Mouse (Mus musculus): ENCODE measurements around the gene Nup160. TPM values are rescaled to one million over a fixed set of nuclear protein-coding genes. Genes with fewer than 3 reads are reported as not detected.
A peak's percentile ranks its signal among the peaks of the same experiment; 100 is the strongest.

The Nup160 gene
- polyA plus RNA-seq, 1 experiment from 2014 or later: 26.2 TPM

DNA sequence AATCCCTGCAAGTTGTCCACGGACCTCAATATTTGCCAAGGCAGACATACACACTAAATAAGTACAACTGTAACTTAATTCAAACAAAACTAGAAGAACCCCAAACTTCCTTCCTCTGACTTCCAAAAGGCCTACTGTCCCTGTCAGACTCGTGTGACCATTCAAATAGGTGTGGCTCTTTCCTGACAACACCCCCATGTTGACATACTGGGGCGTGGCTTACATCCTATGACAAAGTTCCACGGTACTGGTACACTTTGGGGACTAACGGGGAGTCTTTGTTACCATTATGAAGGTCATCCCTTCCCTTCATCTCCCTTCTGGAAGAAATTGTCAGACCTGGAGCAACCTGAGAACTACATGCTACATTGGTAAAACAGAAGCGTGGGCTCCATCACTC is 29.9 kb upstream of the Nup160 start:
- 83% methylated on average over 6 of the region's 6 CpGs for WGBS
- no peak overlapping the region for H3K9ac ChIP-seq
- no peaks in the 10 kb centered on the region for H3K9me3 ChIP-seq

DNA sequence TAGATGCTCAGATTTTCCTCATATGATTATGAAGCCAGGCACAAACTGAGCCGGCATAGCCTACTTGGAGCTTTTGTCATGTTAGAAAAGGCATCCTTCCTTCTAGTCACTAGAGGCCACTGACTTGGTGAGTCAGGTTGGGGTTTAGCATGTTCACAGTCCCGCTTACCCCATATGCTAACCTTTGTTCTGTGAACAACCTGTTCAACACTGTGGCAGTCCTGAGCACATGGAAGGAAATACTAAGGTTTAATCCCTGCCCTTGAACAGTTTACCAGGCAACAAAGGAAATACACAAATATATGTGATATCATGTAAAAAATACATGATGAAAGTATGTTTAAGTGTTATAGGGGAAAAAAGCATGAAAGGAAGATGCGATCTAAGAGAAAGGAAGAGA is 27.6 kb upstream of the Nup160 start:
- Histone ChIP-seq H3K27ac (replicated peaks) (no peak overlapping the region), H3K27me3 (no peaks in the 10 kb centered on the region), H3K4me2 (no peak overlapping the region), H3K9ac (no peak overlapping the region), H3K4me1 (replicated peaks) (no peaks in the 10 kb centered on the region), H3K4me3 (no peak overlapping the region), H3K36me3 (no peaks in the 10 kb centered on the region), H3K9me3 (no peaks in the 10 kb centered on the region)
- ATAC-seq (ENCODE audit: low read depth): no peak
- 95% methylated on average over 3 of the region's 3 CpGs for WGBS

More for the DNA sequence above, 29.9 kb upstream of the Nup160 start:
- Histone ChIP-seq H3K4me1 (replicated peaks) (no peaks in the 10 kb centered on the region), H3K27ac (replicated peaks) (no peak overlapping the region), H3K36me3 (no peaks in the 10 kb centered on the region), H3K4me3 (no peak overlapping the region), H3K27me3 (no peaks in the 10 kb centered on the region), H3K4me2 (no peak overlapping the region)
- ATAC-seq (ENCODE audit: low read depth): no peak

DNA sequence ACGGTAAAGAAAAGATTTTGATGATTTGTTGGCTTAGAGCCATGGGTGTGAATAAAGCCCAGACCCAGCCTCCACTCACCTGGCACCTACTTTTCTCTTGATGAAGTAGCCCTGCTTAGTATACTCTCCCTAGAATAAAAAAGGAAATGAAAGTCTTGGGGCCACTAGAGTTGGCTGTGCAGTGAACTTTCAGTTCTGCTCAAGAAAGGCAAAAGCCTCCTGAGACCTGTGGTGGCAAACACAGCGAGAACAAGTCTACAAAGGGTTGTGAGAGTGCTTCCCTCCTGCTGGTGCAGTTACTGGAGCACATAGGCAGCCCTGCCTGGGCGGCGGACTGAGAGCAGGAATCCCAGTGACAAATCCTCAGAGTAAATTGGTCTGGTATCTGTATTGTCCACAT is 27.1 kb upstream of the Nup160 start:
- Histone ChIP-seq H3K27ac (replicated peaks) (no peak overlapping the region), H3K36me3 (no peaks in the 10 kb centered on the region), H3K4me3 (no peak overlapping the region), H3K9me3 (no peaks in the 10 kb centered on the region), H3K9ac (no peak overlapping the region), H3K4me2 (no peak overlapping the region), H3K27me3 (no peaks in the 10 kb centered on the region), H3K4me1 (replicated peaks) (no peaks in the 10 kb centered on the region)
- WGBS: 74% methylated on average over 4 of the region's 4 CpGs
- ATAC-seq (ENCODE audit: low read depth): no peak

DNA sequence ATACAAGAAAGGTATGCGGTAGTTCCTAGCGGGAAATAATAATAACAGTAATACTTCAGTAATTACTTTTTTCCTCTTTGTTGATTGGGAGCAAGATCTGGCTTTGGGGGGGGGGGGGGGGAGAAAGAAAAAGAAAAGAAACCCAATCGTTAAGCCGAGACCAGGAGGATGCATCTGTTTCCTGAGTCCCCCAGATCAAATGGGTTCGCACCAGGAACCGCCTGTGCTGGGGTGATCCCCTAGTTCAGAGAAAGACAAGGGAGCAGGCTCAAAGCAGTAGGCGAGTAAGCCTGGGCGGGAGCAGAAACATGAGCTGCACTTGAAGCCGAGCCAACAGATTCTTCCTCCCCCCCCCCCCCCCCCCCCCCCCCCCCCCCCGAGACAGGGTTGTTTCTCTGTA is 24.9 kb upstream of the Nup160 start:
- H3K4me3 ChIP-seq: no peak overlapping the region

DNA sequence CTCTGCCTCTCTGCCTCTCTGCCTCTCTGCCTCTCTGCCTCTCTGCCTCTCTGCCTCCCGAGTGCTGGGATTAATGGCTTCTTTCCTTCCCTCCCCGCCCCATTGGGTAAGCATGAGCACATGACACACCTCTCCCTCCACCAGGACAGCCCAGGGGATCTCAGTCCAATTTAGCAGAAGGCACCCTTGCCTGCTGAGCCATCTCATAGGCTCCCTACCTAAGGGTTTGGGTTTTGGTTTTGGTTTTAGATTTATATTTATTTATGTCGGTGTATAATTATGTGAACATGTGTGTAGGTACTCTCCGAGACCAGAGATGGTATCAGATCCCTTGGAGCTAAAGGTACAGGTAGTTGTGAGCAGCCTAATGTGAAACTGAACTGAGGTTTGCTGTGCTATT is 24.0 kb upstream of the Nup160 start:
- Histone ChIP-seq H3K36me3 (no peaks in the 10 kb centered on the region), H3K9ac (no peak overlapping the region), H3K27me3 (no peaks in the 10 kb centered on the region), H3K27ac (replicated peaks) (no peak overlapping the region), H3K4me3 (no peak overlapping the region), H3K4me2 (no peak overlapping the region), H3K4me1 (replicated peaks) (no peaks in the 10 kb centered on the region), H3K9me3 (no peaks in the 10 kb centered on the region)
- no peak for ATAC-seq (ENCODE audit: low read depth)
- WGBS: 59% methylated on average over 4 of the region's 4 CpGs

More for the DNA sequence above, 24.9 kb upstream of the Nup160 start:
- H3K27me3 ChIP-seq: no peaks in the 10 kb centered on the region
- no peak overlapping the region for H3K9ac ChIP-seq
- H3K36me3 ChIP-seq: no peaks in the 10 kb centered on the region
- ATAC-seq (ENCODE audit: low read depth): no peak
- no peaks in the 10 kb centered on the region for H3K9me3 ChIP-seq
- H3K4me2 ChIP-seq: no peak overlapping the region
- H3K4me1 ChIP-seq (replicated peaks): no peaks in the 10 kb centered on the region
- 90% methylated on average over 8 of the region's 10 CpGs for WGBS
- no peak overlapping the region for H3K27ac ChIP-seq (replicated peaks)

DNA sequence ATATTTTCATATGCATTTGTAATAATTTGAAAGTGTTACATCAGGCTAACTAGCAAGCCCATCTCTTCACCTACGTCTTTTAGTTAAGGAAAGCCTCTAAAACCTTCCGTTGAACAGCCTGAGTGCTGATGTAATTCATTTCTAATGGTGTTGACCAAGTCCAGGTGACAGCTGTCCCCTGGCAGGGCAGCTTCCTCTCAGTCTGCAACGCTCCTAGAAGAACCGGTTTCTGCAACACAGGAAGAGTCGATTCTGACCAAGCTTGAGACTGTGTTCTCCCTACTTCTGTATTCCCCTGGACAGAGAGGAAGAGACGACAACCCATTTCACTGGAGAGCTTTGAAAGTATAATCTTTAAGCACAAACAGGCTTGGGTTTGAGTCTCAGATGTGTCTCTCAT is 21.6 kb upstream of the Nup160 start:
- no peaks in the 10 kb centered on the region for H3K4me1 ChIP-seq (replicated peaks)
- H3K9ac ChIP-seq: no peak overlapping the region
- no peak overlapping the region for H3K4me2 ChIP-seq
- H3K27ac ChIP-seq (replicated peaks): no peak overlapping the region
- H3K9me3 ChIP-seq: no peaks in the 10 kb centered on the region
- WGBS: 84% methylated on average over 6 of the region's 6 CpGs
- no peaks in the 10 kb centered on the region for H3K27me3 ChIP-seq
- H3K4me3 ChIP-seq: no peak overlapping the region
- H3K36me3 ChIP-seq: no peaks in the 10 kb centered on the region
- ATAC-seq (ENCODE audit: low read depth): no peak

DNA sequence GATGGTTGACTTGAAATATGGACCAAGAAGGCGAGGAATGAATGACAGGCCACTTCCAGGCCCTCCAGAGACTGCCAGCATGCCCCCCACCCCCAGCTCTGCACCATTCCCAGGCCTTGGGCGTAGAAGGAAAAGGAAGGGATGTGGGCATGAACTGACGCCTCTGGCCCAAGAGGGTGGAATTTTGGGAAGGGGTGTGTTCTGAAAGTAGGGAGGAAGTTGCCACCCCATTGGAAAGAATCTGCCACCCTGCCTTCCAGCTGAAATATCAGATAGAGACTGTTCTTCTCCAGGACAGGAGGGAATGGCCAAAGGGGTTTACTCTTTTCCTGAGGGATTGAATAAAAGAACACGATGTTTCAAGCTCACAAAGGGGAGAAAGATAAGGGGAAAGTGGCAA is 18.4 kb upstream of the Nup160 start:
- no peaks in the 10 kb centered on the region for H3K36me3 ChIP-seq
- H3K9ac ChIP-seq: no peak overlapping the region
- no peaks in the 10 kb centered on the region for H3K27me3 ChIP-seq
- no peaks in the 10 kb centered on the region for H3K4me1 ChIP-seq (replicated peaks)
- 82% methylated on average over 4 of the region's 4 CpGs for WGBS
- no peaks in the 10 kb centered on the region for H3K9me3 ChIP-seq
- no peak overlapping the region for H3K4me3 ChIP-seq
- H3K4me2 ChIP-seq: no peak overlapping the region
- H3K27ac ChIP-seq (replicated peaks): no peak overlapping the region
- no peak for ATAC-seq (ENCODE audit: low read depth)

DNA sequence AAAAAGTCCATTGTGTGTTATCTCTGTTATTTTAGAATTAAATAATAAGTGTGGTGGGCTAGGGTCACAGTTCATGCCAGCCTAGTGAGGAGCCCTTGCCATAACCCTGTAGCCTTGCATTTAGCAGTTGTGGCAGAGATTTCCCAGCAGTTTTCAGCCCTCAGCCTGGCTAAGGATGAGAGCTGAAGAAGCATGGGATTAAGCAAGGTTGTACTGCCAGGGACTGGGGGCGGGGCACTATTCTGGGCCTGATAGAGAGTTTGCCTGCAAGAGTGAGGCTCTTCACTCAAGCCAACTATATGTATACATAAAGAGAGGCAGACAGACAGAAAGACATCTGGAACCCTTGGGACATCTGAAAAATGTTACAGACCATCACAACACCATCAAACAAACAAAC is 18.0 kb upstream of the Nup160 start:
- H3K27me3 ChIP-seq: no peaks in the 10 kb centered on the region
- no peaks in the 10 kb centered on the region for H3K9me3 ChIP-seq
- H3K4me1 ChIP-seq (replicated peaks): no peaks in the 10 kb centered on the region
- WGBS: 82% methylated on average over 1 of the region's 1 CpGs
- no peak overlapping the region for H3K9ac ChIP-seq
- H3K4me2 ChIP-seq: no peak overlapping the region
- H3K27ac ChIP-seq (replicated peaks): no peak overlapping the region
- ATAC-seq (ENCODE audit: low read depth): no peak
- no peaks in the 10 kb centered on the region for H3K36me3 ChIP-seq
- H3K4me3 ChIP-seq: no peak overlapping the region

DNA sequence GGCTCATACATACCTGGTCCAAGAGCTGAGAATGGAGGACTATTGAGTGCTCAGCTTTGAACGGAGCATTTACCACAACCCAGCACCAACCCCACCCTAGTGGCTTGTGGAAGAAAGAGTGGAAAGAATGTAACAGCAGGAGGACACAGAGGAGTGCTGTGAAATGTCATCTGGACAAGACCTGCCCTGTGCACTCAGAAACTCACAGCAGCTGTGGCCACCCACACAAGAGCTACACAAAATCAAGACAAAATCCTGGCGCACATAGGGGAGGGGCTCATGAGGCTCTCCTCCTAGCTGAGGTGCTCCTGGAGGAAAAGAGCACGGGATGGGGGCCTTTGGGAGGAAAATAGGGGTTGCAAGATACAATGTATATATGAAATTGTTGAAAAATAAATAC is 17.4 kb upstream of the Nup160 start:
- H3K36me3 ChIP-seq: no peaks in the 10 kb centered on the region
- ATAC-seq (ENCODE audit: low read depth): no peak
- H3K27me3 ChIP-seq: no peaks in the 10 kb centered on the region
- WGBS: 75% methylated on average over 3 of the region's 3 CpGs
- H3K4me2 ChIP-seq: no peak overlapping the region
- H3K9ac ChIP-seq: no peak overlapping the region
- no peaks in the 10 kb centered on the region for H3K4me1 ChIP-seq (replicated peaks)
- no peak overlapping the region for H3K4me3 ChIP-seq
- no peaks in the 10 kb centered on the region for H3K9me3 ChIP-seq
- H3K27ac ChIP-seq (replicated peaks): no peak overlapping the region

DNA sequence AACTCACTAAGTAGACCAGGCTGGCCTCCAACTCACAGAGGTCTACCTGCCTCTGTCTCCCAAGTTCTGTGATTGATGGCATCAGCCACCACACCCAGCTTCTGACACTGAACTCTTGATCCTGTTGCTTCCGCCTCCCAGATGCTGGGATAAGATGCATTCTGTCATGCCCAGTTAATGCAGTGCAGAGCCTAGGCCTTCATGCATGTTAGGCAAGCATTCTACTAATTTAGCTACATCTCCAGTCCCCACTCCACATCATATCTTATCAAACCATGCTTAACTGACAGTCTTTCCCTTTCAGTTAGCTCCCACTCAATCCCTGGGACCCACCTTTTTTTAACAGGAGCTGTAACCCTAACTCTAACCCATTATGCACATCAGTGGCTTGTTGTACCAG is 16.1 kb upstream of the Nup160 start:
- Histone ChIP-seq H3K27ac (replicated peaks) (no peak overlapping the region), H3K27me3 (no peaks in the 10 kb centered on the region), H3K4me2 (no peak overlapping the region), H3K36me3 (no peaks in the 10 kb centered on the region), H3K4me3 (no peak overlapping the region), H3K4me1 (replicated peaks) (no peaks in the 10 kb centered on the region), H3K9ac (no peak overlapping the region), H3K9me3 (no peaks in the 10 kb centered on the region)
- ATAC-seq (ENCODE audit: low read depth): no peak
- 64% methylated on average over 1 of the region's 1 CpGs for WGBS

DNA sequence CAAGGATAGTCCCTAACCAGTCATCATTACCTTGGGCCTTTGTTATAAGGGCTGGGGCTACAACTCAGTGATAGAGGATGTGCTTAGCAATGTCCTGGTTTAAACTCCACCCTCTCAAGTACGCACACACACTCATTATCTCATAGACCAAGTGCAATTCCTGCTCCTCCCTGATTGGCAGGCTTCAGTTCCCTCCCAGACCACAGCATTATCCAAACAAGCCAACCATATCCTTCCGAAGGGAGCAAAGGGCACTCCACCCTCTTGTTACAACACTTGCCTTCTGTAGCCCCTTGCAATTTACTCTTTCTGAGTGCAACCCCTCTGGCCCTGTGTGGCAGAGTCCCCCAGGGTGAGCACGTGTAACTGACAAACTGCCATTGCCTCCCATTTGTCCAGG is 15.6 kb upstream of the Nup160 start:
- Histone ChIP-seq H3K27me3 (no peaks in the 10 kb centered on the region), H3K4me3 (no peak overlapping the region), H3K27ac (replicated peaks) (no peak overlapping the region), H3K9ac (no peak overlapping the region), H3K4me2 (no peak overlapping the region), H3K4me1 (replicated peaks) (no peaks in the 10 kb centered on the region), H3K9me3 (no peaks in the 10 kb centered on the region), H3K36me3 (no peaks in the 10 kb centered on the region)
- WGBS: 49% methylated on average over 3 of the region's 3 CpGs
- ATAC-seq (ENCODE audit: low read depth): no peak

DNA sequence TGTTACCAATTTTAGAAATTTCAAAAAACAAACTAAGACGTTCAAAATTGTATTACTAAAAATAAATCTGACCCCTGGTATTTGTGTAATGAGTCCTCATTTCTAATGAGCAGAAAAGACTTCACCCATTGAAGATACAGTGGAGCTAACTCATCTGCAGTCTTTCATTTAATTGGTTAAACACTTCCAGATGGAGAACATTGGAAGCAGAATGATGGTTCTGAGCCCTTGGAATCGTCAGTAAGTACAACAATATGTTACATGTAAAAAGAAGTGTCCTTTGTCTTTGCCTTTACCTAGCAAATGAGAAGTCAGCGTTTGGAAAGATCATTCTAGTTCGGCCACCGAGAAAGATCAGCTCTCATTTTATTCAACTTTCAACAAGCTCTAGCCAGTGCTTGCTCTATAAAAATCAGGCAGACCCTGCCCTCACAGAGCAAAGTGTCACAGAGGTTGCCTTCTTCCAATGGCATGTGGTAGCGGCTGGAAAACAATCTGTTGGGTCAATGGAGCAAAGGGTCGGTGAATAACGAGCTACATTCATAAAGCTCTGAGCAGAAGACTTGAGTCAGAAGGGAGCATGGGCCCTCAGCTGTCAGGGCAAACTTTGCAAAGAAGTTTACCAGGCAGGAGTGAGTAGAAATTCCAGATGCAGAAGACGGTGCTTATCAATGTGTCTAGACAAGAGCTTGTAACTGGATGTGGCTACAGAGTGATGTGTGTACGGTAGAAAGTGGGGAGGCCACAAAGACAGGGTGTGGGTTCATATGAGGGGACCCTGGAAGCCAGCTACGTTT is 10.2 kb upstream of the Nup160 start:
- Histone ChIP-seq H3K4me1 (replicated peaks) (peaks cover 11% of the 10 kb centered on the region; the same call in 1 of the 2 replicates), H3K27me3 (no peaks in the 10 kb centered on the region), H3K9me3 (peaks cover 4% of the 10 kb centered on the region; the same call in 1 of the 2 replicates), H3K36me3 (no peaks in the 10 kb centered on the region), H3K27ac (replicated peaks) (0 out of 2 replicates have a peak overlapping the region, but pooled peaks have one; percentile 4), H3K4me2 (no peak overlapping the region), H3K9ac (no peak overlapping the region), H3K4me3 (no peak overlapping the region)
- no peak for ATAC-seq (ENCODE audit: low read depth)
- WGBS: 64% methylated on average over 11 of the region's 11 CpGs

All from neural tube, embryonic 13.5 days (tissue).